Mouse (Mus musculus) mouse embryonic stem cell (cell line): Measurements from ENCODE around the gene Dnajc8.

Experiments used
- in situ Hi-C, 2 experiments: fragments of 300-500 bp; cut with MboI; formaldehyde crosslinking; loops; 1 replicate in 1 of 2; 3 replicates in 1 of 2; pipeline ENCODE4 v1.14.3; 2019 to 2020; ENCODE audit warnings: low sequenced_read_pairs in 2 of 2, low pct_unique_long_range_greater_than_20kb in 1 of 2, mixed read lengths in 1 of 2; ENCODE audit not compliant: unreplicated experiment in 1 of 2

Dnajc8 gene

DNA sequence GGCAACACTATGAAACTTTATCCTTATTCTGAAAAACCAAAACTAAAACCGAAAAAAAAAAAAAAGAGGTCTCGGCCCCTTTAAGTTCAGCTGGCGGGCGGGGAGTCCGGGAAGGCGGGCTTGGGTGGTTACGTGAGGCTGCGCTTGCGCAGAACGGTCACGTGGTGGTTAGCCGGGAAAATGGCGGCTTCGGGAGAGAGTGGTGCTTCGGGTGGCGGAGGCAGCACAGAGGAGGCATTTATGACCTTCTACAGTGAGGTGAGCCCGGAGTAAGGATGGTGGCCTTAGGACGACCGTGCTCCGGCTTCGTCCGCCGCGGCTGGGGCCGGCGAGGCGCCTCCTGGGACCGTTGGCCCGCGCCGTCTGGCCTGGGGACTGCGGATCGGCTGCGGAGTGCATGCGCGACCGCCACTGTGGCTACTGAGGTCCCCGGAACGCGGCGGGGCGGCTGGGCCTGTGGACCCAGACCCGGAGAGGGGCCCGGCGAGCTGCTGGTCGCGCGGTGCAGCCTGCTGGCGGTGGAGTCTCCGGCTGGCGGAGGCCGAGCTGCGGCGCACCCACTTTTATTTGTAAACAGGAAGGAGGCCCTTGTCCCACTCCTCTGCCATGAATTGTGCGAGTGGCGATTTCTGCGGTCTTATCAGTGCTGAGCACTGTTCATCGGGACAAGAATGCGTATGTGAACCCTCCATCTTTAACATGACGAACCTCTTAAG, at the start of gene Dnajc8:
Dnajc8 (plus strand) TSS at position 145 of the 716 bp plus-strand sequence.
- in situ Hi-C loops: no loop called here

DNA sequence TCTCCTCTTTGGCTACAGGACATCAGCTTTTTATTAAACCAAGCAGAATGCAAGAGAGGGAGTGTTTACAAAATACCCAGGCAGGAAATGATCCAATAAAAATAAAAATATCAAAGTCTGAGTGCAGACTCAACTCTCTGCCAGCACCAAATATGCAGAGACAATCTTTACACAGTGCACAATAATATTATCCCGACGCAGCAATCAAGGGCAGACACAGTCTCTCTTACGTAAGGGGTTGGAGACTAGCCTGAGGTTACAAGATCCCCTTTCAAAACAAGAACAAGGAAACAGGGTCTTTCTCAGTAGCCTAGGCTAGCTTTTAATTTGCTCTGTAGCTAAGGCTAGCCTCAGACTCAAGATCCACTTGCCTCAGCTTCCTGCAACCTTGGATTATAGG, 46.8 kb upstream of the Dnajc8 start:
- in situ Hi-C loops: no loop called here

DNA sequence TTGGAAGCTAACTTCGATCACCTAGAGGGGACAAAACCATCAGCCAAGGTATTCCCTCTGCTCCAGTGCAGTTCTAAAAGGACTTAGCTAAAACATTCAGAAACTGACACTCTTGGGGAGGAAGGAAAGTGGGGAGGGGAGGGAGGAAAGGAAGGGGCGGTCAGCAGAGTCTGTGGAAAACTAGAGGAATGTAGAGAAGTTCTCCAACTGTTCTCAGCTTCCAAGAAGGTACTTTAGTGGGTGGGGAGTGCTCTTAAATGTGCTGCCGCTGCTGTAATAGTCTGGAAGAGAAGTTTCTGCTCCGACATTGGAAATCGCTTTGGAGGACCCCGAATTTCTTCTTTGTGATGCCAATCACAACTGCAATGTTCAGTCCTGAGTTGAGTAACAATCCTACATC, 46.4 kb upstream of the Dnajc8 start:
- in situ Hi-C loops: no loop called here

DNA sequence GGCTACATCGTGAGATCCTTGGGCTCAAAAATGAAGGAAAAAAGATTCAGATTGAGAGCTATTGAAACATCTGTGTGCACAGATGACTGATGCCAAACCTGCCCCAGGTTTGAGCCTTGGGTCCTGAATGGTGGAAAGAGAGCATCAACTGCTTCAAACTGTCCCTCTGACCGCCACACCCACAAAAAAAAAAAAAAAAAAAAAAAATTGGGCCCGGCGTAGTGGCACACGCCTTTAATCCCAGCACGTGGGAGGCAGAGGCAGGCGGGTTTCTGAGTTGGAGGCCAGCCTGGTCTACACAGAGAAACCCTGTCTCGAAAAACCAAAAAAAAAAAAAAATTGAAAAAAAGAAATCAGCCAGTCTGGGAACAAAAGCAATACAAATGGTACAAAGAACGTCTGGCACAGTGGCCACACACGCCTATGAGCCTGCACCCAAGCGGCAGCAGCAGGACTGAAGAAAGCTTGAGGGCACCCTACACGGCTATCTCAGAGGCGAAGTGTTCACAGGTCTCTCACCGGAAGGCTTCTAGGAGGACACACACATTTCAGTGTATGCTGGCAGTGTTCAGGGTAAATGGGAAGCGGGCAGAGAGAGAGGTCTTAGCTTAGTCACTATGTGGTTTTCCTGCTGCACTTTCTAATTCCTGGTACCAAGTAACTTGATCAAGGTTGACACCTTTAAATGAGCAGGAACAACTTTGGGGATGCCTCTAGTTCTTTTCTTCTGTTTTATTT, 44.9 kb upstream of the Dnajc8 start:
- in situ Hi-C loops: no loop called here

DNA sequence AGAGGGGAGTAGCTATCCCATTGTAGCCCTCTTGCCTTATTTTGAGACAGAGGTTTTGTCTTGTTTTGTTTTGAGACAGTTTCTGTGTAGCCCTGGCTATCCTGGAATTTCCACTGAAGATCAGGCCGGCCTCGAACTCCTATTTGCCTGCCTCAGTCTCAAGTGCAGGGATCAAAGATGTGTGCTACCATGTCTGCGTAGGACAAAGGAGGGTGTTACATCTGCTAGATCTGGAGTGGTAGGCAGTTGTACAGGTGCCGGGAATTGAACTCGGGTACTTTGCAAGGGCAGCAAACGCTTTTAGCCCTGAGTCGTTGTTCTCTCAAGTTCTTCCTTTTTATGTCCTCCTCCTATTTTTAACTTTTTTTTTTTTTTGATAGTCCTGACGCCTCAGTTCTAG, 44.3 kb upstream of the Dnajc8 start:
- in situ Hi-C loops: no loop called here

DNA sequence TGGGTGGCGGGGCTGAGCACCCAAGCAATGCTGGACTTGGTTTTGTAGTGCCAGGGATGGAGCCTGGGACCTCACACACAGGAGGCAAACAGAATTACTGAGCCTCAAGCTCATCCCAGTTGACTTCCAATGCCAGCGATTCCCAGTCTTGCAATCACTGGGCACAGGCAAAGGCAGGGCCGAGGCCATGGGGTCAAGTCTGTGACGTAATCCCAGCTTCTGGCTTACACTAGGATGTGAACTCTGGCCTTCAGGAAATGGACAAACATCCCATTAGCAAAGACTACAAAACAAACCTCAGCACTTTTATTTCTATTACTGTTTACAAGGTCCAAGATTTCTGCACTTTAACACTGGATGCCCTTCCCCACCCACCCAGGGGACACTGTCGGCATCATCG, 43.6 kb upstream of the Dnajc8 start:
- in situ Hi-C loops: no loop called here

DNA sequence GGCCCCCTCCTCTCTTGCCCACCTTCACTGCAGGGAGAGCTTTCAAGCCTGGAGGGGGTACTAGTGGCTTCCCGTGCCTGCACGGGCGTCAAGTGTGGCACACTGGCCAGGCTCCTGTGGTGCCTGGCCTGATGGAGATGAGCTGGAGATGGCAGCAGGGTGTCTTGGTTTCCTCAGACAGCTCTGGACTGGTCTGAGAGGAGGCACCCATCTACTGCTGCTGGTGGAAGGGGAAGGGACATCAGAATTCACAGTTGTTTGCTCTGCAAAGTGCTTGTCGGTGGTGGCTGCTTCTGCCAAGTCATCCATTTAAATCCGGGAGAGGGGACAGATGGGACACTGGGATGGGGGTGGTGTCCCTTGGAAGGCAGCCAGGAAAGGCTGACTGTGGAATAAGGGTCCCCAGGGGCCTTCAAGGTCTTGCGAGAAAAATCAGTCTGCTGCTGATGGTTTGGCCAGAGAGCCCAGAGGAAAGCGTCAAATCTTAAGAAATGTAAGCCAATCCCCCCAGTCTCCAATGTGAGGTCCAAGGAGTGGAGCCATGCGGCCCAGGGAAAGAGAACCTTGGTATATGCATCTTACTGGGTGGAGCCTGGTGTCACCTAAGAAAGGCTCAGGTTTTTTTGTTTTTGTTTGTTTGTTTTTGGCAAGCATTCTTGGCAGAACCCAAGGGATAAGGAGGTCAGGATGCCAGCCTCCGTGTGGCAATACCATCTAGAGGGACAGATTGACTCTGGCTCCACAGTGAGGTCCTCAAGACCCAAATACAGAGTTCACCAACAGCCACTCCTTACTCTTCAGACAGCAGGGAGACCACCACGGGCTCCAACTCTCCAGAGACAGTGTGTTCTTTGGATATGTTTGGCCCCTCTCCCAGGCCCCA, 42.9 kb upstream of the Dnajc8 start:
- in situ Hi-C loops: no loop called here

DNA sequence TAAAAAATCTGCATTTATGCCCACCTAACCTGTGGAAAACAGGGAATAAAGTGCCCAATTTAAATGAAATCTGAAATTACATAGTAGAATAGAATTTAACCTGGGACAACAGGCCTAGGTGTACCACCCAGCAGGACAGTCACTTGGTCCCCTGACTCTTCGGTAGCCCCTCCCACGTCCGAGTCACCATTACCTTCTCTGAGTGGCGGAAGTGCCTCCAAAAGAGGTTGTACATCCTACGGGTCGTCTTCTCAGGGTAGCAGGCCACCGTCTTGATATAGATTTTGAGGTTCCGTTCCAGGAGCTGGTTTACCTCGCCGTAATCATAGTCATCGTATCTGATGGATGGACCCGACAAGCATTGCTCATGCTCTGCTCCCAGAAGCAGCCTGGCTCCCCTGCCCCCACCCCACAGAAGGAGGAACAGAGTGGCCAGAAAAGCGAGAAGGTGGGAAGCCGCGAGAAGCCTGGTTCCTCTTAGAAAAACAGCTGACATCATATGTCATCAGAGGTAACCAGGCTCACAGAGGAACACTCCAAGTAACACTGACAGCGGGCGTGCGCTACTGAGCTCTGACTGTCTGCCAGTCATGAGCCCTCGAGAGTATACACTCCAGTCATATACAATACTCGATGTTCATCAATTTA, 41.0 kb upstream of the Dnajc8 start:
- in situ Hi-C loops: no loop called here

DNA sequence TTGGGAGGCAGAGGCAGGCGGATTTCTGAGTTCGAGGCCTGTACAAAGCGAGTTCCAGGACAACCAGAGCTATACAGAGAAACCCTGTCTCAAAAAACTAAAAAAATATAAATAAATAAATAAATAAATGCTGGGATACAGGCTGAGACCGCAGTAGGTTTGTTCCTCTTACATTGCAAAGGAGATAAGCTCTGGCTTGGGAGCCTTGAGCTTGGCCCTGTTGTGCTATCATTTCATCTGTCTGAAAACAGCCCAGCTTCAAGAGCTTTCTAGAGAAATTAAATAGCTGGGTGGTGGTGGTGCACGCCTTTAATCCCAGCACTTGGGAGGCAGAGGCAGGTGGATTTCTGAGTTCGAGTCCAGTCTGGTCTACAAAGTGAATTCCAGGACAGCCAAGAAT, 33.7 kb upstream of the Dnajc8 start:
- in situ Hi-C loops: no loop called here

DNA sequence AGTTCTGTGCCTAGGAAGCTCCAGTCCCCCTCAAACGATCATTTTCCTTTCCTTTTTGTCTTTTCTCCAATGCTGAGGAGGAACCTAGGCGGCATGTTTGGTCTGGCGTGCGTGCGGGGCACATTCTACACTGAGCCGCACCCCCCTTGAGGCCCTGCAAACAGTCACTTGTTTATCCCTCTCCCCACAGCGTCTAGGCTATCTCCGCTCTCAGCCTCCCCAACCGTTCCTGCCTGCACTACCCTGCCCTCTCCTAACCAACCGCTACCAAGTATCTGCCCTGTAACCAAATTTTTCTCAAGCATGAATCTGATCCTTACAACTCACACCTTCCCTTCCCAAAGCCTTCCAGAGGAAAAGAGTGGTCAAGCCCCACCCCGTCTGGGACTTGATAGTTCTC, 32.0 kb upstream of the Dnajc8 start:
- in situ Hi-C loops: no loop called here

DNA sequence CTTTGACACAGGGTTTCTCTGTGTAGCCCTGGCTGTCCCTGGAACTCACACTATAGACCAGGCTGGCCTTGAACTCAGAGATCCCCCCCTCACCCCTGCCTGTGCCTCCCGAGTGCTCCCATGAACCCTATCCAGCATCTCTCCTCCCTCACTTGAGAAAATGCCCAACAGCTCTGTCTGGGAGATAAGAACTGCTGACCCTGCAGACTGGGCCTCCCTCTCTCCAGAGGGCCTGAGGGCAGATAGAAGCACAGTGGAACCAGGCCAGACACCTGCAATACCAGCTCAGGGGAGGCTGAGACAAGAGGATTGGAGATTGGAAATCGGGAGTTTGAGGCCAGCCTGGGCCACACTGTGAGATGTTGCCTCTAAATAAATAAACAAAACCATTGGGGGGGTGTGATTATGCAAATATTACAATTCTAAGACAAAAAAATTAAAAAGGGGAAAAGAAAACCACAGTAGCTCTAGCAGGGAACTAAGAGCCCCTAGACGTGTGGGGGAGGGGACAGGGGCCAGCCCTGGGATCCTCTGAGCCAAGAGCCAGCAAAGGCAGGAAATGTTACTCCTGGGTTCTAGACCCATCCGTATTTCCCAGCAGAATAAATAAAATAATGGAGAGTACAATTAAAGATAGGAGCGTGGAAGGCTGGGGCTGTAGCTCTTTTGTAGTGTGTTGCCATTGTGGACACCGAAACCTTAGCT, 30.2 kb upstream of the Dnajc8 start:
- in situ Hi-C loops: no loop called here

DNA sequence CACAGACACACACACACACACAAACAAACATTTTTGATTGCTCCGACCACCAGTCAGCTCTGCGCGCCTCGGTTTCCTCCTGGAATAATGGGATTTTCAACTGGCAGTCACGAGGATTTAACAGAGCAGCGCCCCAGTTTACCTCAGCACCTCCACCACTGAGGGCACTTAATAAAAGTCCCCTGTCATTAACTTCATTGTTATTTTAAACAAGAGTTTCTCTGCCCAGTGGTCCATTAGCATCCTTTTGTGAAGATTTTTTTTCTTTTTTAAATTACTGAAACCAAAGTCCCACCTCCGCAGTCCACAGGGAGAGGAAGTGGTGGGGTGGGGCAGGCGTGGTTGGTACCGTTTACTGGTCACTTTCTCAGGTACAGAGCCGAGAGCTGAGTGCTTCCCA, 29.6 kb upstream of the Dnajc8 start:
- in situ Hi-C loops: no loop called here

DNA sequence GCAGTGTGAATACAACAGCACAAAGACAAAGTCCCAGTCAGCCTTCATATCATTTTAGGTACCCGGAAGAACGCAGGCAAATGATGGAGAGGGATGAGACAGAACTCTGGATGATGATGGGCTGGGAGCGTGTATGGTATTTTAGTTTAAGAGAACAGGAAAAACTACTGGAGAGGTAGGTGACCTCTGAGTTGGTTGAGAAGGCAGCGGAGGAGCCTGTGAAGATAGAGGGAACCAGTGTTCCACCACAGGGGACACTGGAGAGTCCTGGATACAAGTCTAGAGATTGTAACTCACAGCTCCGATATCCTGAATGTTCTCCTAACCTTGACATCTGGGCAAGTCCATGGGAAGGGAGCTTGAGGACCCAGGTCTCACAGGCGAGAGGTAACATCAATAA, 29.1 kb upstream of the Dnajc8 start:
- in situ Hi-C loops: no loop called here

DNA sequence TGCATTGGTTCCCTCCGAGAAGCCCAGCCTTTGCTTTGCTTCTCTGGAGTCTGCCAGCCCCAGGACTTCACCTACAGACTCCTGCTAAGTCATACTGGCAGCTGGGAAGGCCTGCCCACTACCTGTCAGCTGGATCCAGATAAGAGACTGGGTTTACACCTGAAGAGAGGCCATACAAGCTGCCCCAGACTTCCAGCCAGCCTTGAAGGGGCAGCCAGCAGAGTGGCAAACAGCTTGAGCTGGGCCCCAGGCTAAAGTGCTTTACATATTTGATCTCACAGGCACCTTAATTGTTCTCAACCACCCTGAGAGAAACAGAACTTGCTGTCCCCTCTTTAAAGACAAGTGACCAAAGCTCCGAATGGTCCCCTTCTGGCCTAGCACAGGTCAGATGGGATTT, 28.1 kb upstream of the Dnajc8 start:
- in situ Hi-C loops: no loop called here

DNA sequence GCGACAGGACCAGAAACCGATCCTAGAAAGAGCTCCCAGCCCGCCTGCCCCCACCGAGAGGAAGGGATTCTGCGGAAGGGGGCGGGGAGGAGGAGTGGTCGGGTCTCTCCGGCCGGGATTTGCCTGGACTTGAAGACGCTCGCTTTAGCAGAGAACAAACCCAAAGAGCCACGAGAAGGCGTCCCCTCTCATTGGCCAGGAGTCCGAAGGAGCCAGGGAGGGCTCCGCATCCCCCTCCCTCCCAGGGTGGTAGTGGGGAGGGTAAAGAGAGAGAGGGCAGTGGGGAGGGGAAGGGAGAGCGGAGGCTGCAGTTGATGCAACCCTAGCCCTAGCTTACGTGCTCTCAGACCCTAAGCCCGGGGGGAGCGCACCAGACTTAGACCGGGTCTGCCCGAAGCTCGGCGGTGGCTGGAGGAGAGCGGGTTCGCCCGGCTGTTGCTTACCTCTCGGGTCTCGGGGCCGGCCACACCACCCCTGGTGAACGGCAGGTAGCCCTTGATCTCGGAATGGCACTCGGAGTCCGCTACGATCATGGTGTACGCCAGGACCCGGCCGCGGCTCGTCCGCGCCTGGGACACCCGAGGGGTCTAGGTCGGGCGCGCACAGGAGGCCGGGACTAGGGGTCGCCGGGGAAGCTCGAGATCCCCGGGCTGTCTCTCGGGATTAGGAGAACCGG, 25.6 kb upstream of the Dnajc8 start:
- in situ Hi-C loops: no loop called here

DNA sequence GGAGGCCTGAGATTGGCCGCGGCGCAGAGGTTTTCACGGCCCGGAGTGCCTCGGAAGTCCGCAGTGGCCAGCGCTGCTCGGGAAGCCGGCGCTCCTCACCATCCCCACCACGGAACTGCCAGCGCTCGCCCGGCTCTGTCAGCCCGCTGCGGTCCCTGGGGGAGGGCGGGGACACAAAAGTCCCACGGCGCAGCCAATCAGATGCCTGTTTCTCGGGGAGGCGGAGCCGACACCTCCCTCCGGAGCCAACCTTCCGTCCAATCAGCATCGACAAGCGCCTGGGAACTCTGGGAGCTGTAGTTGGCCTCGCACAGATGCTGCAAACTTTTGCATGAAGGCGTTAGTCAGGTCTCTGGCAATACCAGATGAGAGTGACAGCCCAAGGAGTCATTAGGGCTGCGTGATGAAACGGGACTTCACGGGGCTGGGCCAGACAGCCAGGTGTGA, 25.0 kb upstream of the Dnajc8 start, which contains the start of gene Sesn2:
Sesn2 (minus strand) TSS at position 150 of the 447 bp plus-strand sequence.
- in situ Hi-C loops: no loop called here

DNA sequence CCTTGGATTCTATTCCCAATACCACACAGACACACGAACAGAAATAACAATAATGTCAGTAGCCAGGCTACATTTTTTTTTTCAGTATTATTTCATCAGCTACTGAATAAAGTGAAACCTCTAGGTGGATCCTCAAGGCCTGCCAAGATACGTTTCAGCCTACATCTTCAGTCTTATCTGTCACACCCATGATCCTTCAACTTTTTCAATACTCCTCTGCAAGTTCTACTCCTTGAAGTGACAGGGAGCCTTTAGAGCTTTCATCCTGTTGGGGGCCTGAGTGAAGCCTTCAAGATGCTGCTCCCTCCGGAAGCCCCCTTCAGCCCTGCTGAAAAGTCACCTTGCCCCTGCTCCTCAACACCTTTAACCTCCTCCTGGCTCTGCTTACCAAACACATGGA, 23.3 kb upstream of the Dnajc8 start:
- in situ Hi-C loops: no loop called here
